Mouse (Mus musculus) E14TG2a.4 (cell line): Measurements from ENCODE around the gene Wwc2.

ENCODE experiments used
- CTCF ChIP-seq: conservative IDR thresholded peaks from 2 replicates; pipeline ENCODE4 v1.5.1; 2014; ENCODE audit warnings: low read length
- POU5F1 ChIP-seq: IDR thresholded peaks from 2 replicates; pipeline ENCODE4 v1.6.1; 2014; ENCODE audit warnings: low read length, borderline replicate concordance

DNA sequence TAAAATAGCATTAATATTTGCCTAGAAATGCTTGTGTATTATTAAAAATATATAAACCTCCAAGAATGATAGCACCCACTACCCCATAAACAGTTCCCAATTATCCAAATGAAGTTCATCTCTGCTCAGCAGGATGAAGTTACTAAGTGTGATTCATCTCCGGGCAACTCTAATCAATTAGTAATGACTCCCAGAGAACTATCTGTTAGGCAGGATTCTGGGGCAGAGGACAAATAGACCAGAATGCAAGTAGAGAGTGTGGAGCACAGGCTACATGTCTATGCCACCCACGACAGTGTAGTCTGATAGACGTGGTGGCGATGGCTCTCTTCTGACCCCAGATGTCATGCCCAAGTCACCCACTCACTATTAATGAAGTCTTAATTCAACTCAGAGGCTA is 41.9 kb downstream of the Wwc2 start:
- TF ChIP-seq CTCF (no peak), POU5F1 (no peak)
